Mouse (Mus musculus): ENCODE data around the gene Phf24. TPM values are rescaled to one million over a fixed set of nuclear protein-coding genes. Genes with fewer than 3 reads are reported as not detected.

Phf24 gene
- polyA plus RNA-seq, 1 experiment from 2014 or later: 3.1 TPM

DNA sequence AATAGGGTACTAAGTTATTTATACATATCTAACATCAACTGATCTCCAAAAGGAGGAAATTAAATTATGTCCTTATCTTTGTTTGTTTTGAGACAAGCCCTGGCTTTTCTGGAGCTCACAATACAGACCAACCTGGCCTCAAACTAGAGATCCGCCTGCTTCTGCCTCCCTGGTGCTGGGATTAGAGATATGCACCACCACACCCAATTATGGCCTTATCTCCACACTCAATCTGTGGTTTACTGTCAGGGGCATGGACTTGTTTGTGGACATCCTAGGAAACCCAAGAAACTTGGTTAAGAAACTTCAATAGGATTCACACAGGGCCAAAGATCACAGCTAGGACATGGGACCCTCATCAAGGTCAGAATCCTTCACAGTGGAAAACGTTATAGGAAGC lies 38.8 kb upstream of the Phf24 start:
- ATAC-seq (ENCODE audit: insufficient number of reproducible peaks, insufficient read depth, low FRiP score, low read depth): no peak
- 86% methylated on average over 2 of the region's 2 CpGs for WGBS
- Histone ChIP-seq H3K27me3 (ENCODE audit: control insufficient read depth, insufficient read depth, low read length) (no peaks in the 10 kb centered on the region), H3K27ac (ENCODE audit: low read length) (no peak overlapping the region), H3K36me3 (ENCODE audit: control insufficient read depth, insufficient read depth, low read length) (no peaks in the 10 kb centered on the region), H3K4me3 (ENCODE audit: low read depth, low read length) (no peak overlapping the region), H3K9me3 (ENCODE audit: control insufficient read depth, low read depth, low read length) (no peaks in the 10 kb centered on the region), H3K4me1 (ENCODE audit: control insufficient read depth, insufficient read depth, low read length) (no peaks in the 10 kb centered on the region), H3K9ac (replicated peaks; ENCODE audit: low read depth, low read length) (no peak overlapping the region), H3K4me2 (replicated peaks; ENCODE audit: low read depth, low read length) (no peak overlapping the region)

DNA sequence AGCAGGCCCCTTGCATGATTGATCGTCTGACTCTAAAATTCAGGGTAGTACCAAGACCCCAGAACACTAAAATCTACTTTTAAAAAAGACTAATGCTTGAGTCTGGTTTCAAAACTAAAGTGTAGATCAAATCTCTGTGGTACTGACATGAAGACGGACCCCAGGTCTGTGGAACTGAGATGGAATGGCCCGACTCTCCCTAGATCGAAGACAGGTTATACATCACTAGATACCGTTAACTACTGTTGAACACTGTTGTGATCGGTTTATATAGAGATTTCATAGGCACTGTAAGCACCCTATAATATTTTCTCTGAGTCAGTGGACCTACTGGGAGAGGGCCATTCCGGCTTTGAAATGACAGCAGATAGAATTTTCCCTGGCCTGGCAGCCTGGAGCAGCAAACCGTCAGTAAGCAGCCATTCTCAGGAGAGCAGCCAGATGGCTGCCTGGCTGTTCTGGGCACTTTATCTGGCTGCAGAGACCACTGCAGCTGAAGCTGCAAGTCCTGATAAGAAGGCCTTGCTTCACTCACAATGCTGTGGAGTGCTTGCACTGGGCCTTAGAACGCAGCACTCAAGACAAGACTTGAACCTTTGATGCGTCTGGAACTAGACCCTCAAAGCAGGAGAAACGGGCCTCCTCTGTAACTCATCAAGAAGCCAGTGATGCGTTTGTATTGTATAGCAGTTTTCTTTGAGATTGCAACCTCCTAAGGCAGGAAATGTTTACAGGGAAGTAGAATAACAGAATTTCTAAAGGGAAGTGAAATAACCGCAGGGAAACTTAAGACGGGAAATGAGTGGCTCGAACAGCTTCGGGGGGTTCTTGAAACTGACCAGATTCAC lies 36.4 kb upstream of the Phf24 start:
- peak; percentile 69; the same call in 1 of the 2 replicates for ATAC-seq (ENCODE audit: insufficient number of reproducible peaks, insufficient read depth, low FRiP score, low read depth)
- 75% methylated on average over 16 of the region's 16 CpGs for WGBS
- no peaks in the 10 kb centered on the region for H3K36me3 ChIP-seq (ENCODE audit: control insufficient read depth, insufficient read depth, low read length)

GRCm38 (mm10) chr4:42880677-42880948 lies 35.8 kb upstream of the Phf24 start:
- Histone ChIP-seq H3K36me3 (ENCODE audit: control insufficient read depth, insufficient read depth, low read length) (no peaks in the 10 kb centered on the region), H3K4me3 (ENCODE audit: low read depth, low read length) (no peak overlapping the region), H3K9ac (replicated peaks; ENCODE audit: low read depth, low read length) (no peak overlapping the region), H3K27me3 (ENCODE audit: control insufficient read depth, insufficient read depth, low read length) (no peaks in the 10 kb centered on the region), H3K27ac (ENCODE audit: low read length) (no peak overlapping the region), H3K4me2 (replicated peaks; ENCODE audit: low read depth, low read length) (no peak overlapping the region), H3K9me3 (ENCODE audit: control insufficient read depth, low read depth, low read length) (no peaks in the 10 kb centered on the region), H3K4me1 (ENCODE audit: control insufficient read depth, insufficient read depth, low read length) (no peaks in the 10 kb centered on the region)
- ATAC-seq (ENCODE audit: insufficient number of reproducible peaks, insufficient read depth, low FRiP score, low read depth): no peak
- WGBS: 55% methylated on average over 1 of the region's 1 CpGs

More for the DNA sequence above, 36.4 kb upstream of the Phf24 start:
- no peaks in the 10 kb centered on the region for H3K9me3 ChIP-seq (ENCODE audit: control insufficient read depth, low read depth, low read length)
- no peak overlapping the region for H3K4me3 ChIP-seq (ENCODE audit: low read depth, low read length)
- H3K27ac ChIP-seq (ENCODE audit: low read length): no peak overlapping the region
- H3K4me1 ChIP-seq (ENCODE audit: control insufficient read depth, insufficient read depth, low read length): no peaks in the 10 kb centered on the region
- no peak overlapping the region for H3K4me2 ChIP-seq (replicated peaks; ENCODE audit: low read depth, low read length)
- no peak overlapping the region for H3K9ac ChIP-seq (replicated peaks; ENCODE audit: low read depth, low read length)
- no peaks in the 10 kb centered on the region for H3K27me3 ChIP-seq (ENCODE audit: control insufficient read depth, insufficient read depth, low read length)

DNA sequence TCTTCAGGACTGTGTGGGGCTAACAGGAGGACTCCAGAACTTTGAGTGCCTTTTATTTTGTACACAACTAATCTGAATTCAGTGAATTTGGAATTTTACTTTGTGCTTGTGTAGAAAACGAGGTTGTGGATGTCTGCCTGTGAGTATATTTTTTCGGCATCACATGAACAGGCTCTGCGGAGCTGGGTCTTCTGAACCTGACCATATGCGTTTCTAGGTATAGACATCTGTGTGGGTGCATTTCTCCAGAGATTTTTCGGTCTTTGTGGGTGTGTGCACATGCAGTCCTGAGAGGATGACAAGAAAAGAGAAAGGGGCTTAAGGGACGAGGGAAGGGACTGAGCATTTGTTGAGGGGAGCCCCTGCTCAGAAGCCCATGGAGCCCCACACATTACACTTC lies 29.5 kb upstream of the Phf24 start:
- 85% methylated on average over 6 of the region's 6 CpGs for WGBS
- H3K9ac ChIP-seq (replicated peaks; ENCODE audit: low read depth, low read length): no peak overlapping the region
- H3K4me1 ChIP-seq (ENCODE audit: control insufficient read depth, insufficient read depth, low read length): no peaks in the 10 kb centered on the region
- no peak for ATAC-seq (ENCODE audit: insufficient number of reproducible peaks, insufficient read depth, low FRiP score, low read depth)
- no peaks in the 10 kb centered on the region for H3K9me3 ChIP-seq (ENCODE audit: control insufficient read depth, low read depth, low read length)
- no peak overlapping the region for H3K4me3 ChIP-seq (ENCODE audit: low read depth, low read length)
- H3K27me3 ChIP-seq (ENCODE audit: control insufficient read depth, insufficient read depth, low read length): no peaks in the 10 kb centered on the region
- no peak overlapping the region for H3K27ac ChIP-seq (ENCODE audit: low read length)
- no peaks in the 10 kb centered on the region for H3K36me3 ChIP-seq (ENCODE audit: control insufficient read depth, insufficient read depth, low read length)
- H3K4me2 ChIP-seq (replicated peaks; ENCODE audit: low read depth, low read length): no peak overlapping the region

DNA sequence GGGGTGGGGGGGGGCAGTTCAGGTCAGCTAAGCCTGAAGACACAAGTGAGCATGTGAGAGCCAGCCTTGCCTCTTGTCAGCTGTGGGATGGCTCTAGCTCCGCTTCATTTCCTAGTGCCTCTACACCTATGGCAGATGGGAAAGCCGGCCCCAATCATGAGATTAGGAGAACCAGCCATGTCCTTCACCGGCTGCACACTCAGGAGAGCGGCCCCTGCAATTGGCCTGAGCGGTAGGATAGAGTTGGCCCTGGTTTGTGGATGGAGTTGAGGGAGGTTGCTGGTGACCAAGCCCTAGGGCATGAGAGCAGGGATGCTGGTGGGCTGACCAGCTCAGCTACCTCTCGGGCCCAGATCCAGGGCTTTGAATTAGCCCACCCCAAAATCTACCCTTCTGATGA lies 27.7 kb upstream of the Phf24 start:
- H3K4me2 ChIP-seq (replicated peaks; ENCODE audit: low read depth, low read length): no peak overlapping the region
- ATAC-seq (ENCODE audit: insufficient number of reproducible peaks, insufficient read depth, low FRiP score, low read depth): no peak
- H3K4me3 ChIP-seq (ENCODE audit: low read depth, low read length): no peak overlapping the region
- 94% methylated on average over 6 of the region's 6 CpGs for WGBS
- H3K27ac ChIP-seq (ENCODE audit: low read length): no peak overlapping the region
- no peaks in the 10 kb centered on the region for H3K9me3 ChIP-seq (ENCODE audit: control insufficient read depth, low read depth, low read length)
- no peaks in the 10 kb centered on the region for H3K36me3 ChIP-seq (ENCODE audit: control insufficient read depth, insufficient read depth, low read length)
- H3K27me3 ChIP-seq (ENCODE audit: control insufficient read depth, insufficient read depth, low read length): no peaks in the 10 kb centered on the region
- H3K4me1 ChIP-seq (ENCODE audit: control insufficient read depth, insufficient read depth, low read length): no peaks in the 10 kb centered on the region
- no peak overlapping the region for H3K9ac ChIP-seq (replicated peaks; ENCODE audit: low read depth, low read length)

- H3K9ac ChIP-seq (replicated peaks; ENCODE audit: low read depth, low read length): no peak overlapping the region
- H3K4me1 ChIP-seq (ENCODE audit: control insufficient read depth, insufficient read depth, low read length): no peaks in the 10 kb centered on the region
- no peaks in the 10 kb centered on the region for H3K9me3 ChIP-seq (ENCODE audit: control insufficient read depth, low read depth, low read length)
- 66% methylated on average over 7 of the region's 7 CpGs for WGBS
- ATAC-seq (ENCODE audit: insufficient number of reproducible peaks, insufficient read depth, low FRiP score, low read depth): no peak
- H3K4me2 ChIP-seq (replicated peaks; ENCODE audit: low read depth, low read length): no peak overlapping the region
- H3K4me3 ChIP-seq (ENCODE audit: low read depth, low read length): no peak overlapping the region
- no peaks in the 10 kb centered on the region for H3K36me3 ChIP-seq (ENCODE audit: control insufficient read depth, insufficient read depth, low read length)
- no peaks in the 10 kb centered on the region for H3K27me3 ChIP-seq (ENCODE audit: control insufficient read depth, insufficient read depth, low read length)
- H3K27ac ChIP-seq (ENCODE audit: low read length): no peak overlapping the region
Observed at GRCm38 (mm10) chr4:42891176-42891575, 25.3 kb upstream of the Phf24 start.

DNA sequence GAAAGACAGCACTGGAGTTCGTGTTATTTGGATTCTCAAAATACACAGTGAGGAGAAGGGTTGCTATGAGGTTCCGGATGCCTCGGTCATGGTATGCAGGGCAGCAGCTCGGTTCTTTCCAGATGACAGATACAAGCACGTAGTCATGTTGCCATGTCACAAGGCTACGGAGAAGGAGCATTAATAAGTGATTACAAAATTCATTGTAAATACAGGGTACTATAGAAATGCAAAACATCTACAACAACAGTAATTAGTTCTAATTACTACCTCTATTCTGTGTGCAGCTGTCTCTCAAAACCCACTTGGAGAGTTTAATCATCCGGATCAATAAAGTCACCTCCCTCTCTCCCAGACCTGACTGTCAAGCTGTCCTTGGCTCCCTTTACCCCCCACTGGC lies 21.3 kb upstream of the Phf24 start:
- no peaks in the 10 kb centered on the region for H3K27me3 ChIP-seq (ENCODE audit: control insufficient read depth, insufficient read depth, low read length)
- H3K36me3 ChIP-seq (ENCODE audit: control insufficient read depth, insufficient read depth, low read length): no peaks in the 10 kb centered on the region
- 78% methylated on average over 7 of the region's 7 CpGs for WGBS
- ATAC-seq (ENCODE audit: insufficient number of reproducible peaks, insufficient read depth, low FRiP score, low read depth): no peak
- H3K9me3 ChIP-seq (ENCODE audit: control insufficient read depth, low read depth, low read length): no peaks in the 10 kb centered on the region
- no peak overlapping the region for H3K9ac ChIP-seq (replicated peaks; ENCODE audit: low read depth, low read length)
- no peak overlapping the region for H3K4me3 ChIP-seq (ENCODE audit: low read depth, low read length)
- H3K27ac ChIP-seq (ENCODE audit: low read length): no peak overlapping the region
- H3K4me1 ChIP-seq (ENCODE audit: control insufficient read depth, insufficient read depth, low read length): no peaks in the 10 kb centered on the region
- H3K4me2 ChIP-seq (replicated peaks; ENCODE audit: low read depth, low read length): no peak overlapping the region

- ATAC-seq (ENCODE audit: insufficient number of reproducible peaks, insufficient read depth, low FRiP score, low read depth): no peak
- Histone ChIP-seq H3K4me1 (ENCODE audit: control insufficient read depth, insufficient read depth, low read length) (no peaks in the 10 kb centered on the region), H3K9me3 (ENCODE audit: control insufficient read depth, low read depth, low read length) (no peaks in the 10 kb centered on the region), H3K4me3 (ENCODE audit: low read depth, low read length) (no peak overlapping the region), H3K27ac (ENCODE audit: low read length) (no peak overlapping the region), H3K9ac (replicated peaks; ENCODE audit: low read depth, low read length) (no peak overlapping the region), H3K36me3 (ENCODE audit: control insufficient read depth, insufficient read depth, low read length) (no peaks in the 10 kb centered on the region), H3K27me3 (ENCODE audit: control insufficient read depth, insufficient read depth, low read length) (no peaks in the 10 kb centered on the region), H3K4me2 (replicated peaks; ENCODE audit: low read depth, low read length) (no peak overlapping the region)
- WGBS: 38% methylated on average over 3 of the region's 3 CpGs
Observed at GRCm38 (mm10) chr4:42898914-42899313, 17.5 kb upstream of the Phf24 start.

GRCm38 (mm10) chr4:42900878-42901277 lies 15.6 kb upstream of the Phf24 start:
- no peak for ATAC-seq (ENCODE audit: insufficient number of reproducible peaks, insufficient read depth, low FRiP score, low read depth)
- no peaks in the 10 kb centered on the region for H3K4me1 ChIP-seq (ENCODE audit: control insufficient read depth, insufficient read depth, low read length)
- no peak overlapping the region for H3K9ac ChIP-seq (replicated peaks; ENCODE audit: low read depth, low read length)
- H3K4me2 ChIP-seq (replicated peaks; ENCODE audit: low read depth, low read length): no peak overlapping the region
- no peak overlapping the region for H3K27ac ChIP-seq (ENCODE audit: low read length)
- H3K36me3 ChIP-seq (ENCODE audit: control insufficient read depth, insufficient read depth, low read length): no peaks in the 10 kb centered on the region
- no peak overlapping the region for H3K4me3 ChIP-seq (ENCODE audit: low read depth, low read length)
- 67% methylated on average over 5 of the region's 5 CpGs for WGBS
- no peaks in the 10 kb centered on the region for H3K27me3 ChIP-seq (ENCODE audit: control insufficient read depth, insufficient read depth, low read length)
- H3K9me3 ChIP-seq (ENCODE audit: control insufficient read depth, low read depth, low read length): no peaks in the 10 kb centered on the region

Data from stomach, embryonic 14.5 days (tissue).